Comparison of ENCODE assay signal across 9 mouse cellular contexts in genomic region chr2:119262978-119263377, GRCm38 (mm10). TPM values are rescaled to one million over a fixed set of nuclear protein-coding genes. Genes with fewer than 3 reads are reported as not detected.
DNase-seq lines count a peak whose midpoint lies in the region; ATAC-seq and TF ChIP-seq lines count a peak whose summit lies in the region.
"Had no signal": no experiment of that assay in that cellular context is flagged by ENCODE, and none has a peak within 500 bp of the region (broad histone marks: within the 10 kb centered on the region; RNA-seq: fewer than 3 reads in every experiment).

No protein-coding gene starts in this region.

- peak; percentile 71 for DNase-seq in midbrain, postnatal 0 days (ENCODE audit: low spot score)
- DNase-seq in embryonic facial prominence, embryonic 11.5 days (ENCODE audit: low spot score): peak; percentile 18
- peak; percentile 47 to 65 for DNase-seq in urinary bladder, postnatal 4 days (ENCODE audit: low spot score in 2 of 2)
- no peak for DNase-seq in right cerebral cortex, postnatal 14 days
- no peak for DNase-seq in B cell, adult 2 months

- no peak overlapping the region for H3K4me3 ChIP-seq in midbrain, postnatal 0 days (ENCODE audit: low read depth, low read length)
- H3K4me3 ChIP-seq in midbrain, embryonic 16.5 days (ENCODE audit: low read depth, low read length): no peak overlapping the region
- H3K4me3 ChIP-seq in embryonic facial prominence, embryonic 11.5 days (ENCODE audit: low read depth, low read length): no peak overlapping the region
- H3K4me3 ChIP-seq in hindbrain, embryonic 16.5 days (ENCODE audit: low read length): no peak overlapping the region
- H3K4me3 ChIP-seq in lung, embryonic 15.5 days: no peak overlapping the region

- TF ChIP-seq CTCF in midbrain, postnatal 0 days (IDR thresholded peaks at IDR 0.05): no peak

- H3K27me3 ChIP-seq in midbrain, postnatal 0 days (ENCODE audit: insufficient read depth, low read length): no peaks in the 10 kb centered on the region
- H3K27me3 ChIP-seq in midbrain, embryonic 16.5 days (ENCODE audit: control insufficient read depth, insufficient read depth, low read depth, low read length): no peaks in the 10 kb centered on the region
- no peaks in the 10 kb centered on the region for H3K27me3 ChIP-seq in embryonic facial prominence, embryonic 11.5 days (ENCODE audit: control insufficient read depth, insufficient read depth, low read length)
- H3K27me3 ChIP-seq in hindbrain, embryonic 16.5 days (replicated peaks; ENCODE audit: control insufficient read depth, insufficient read depth, low read length): no peaks in the 10 kb centered on the region
- H3K27me3 ChIP-seq in lung, embryonic 15.5 days: no peaks in the 10 kb centered on the region

- H3K9me3 ChIP-seq in midbrain, postnatal 0 days (ENCODE audit: low read length): no peaks in the 10 kb centered on the region
- no peaks in the 10 kb centered on the region for H3K9me3 ChIP-seq in midbrain, embryonic 16.5 days (replicated peaks; ENCODE audit: control insufficient read depth, low read length, poor library complexity, severe bottlenecking)
- H3K9me3 ChIP-seq in embryonic facial prominence, embryonic 11.5 days (replicated peaks; ENCODE audit: control insufficient read depth, low read length): no peaks in the 10 kb centered on the region
- H3K9me3 ChIP-seq in hindbrain, embryonic 16.5 days (ENCODE audit: control insufficient read depth, low read length): no peaks in the 10 kb centered on the region
- H3K9me3 ChIP-seq in lung, embryonic 15.5 days: no peaks in the 10 kb centered on the region

- no peak overlapping the region for H3K4me2 ChIP-seq in midbrain, postnatal 0 days (ENCODE audit: low read depth, low read length, poor library complexity, severe bottlenecking)
- H3K4me2 ChIP-seq in midbrain, embryonic 16.5 days (ENCODE audit: low read length): no peak overlapping the region
- H3K4me2 ChIP-seq in embryonic facial prominence, embryonic 11.5 days (ENCODE audit: low read depth, low read length): 0 out of 2 replicates have a peak overlapping the region, but pooled peaks have one; percentile 11
- H3K4me2 ChIP-seq in hindbrain, embryonic 16.5 days (ENCODE audit: low read length): no peak overlapping the region; the same call in 1 of the 2 replicates
- peak overlapping the region; percentile 24 for H3K4me2 ChIP-seq in lung, embryonic 15.5 days

- 42% methylated on average over 8 of the region's 8 CpGs for WGBS in midbrain, postnatal 0 days
- 40% methylated on average over 8 of the region's 8 CpGs for WGBS in midbrain, embryonic 16.5 days
- WGBS in embryonic facial prominence, embryonic 11.5 days: 24% methylated on average over 8 of the region's 8 CpGs
- WGBS in hindbrain, embryonic 16.5 days: 36% methylated on average over 8 of the region's 8 CpGs
- WGBS in lung, embryonic 15.5 days: 21% methylated on average over 8 of the region's 8 CpGs

- no peak overlapping the region for H3K9ac ChIP-seq in midbrain, postnatal 0 days (replicated peaks; ENCODE audit: low read length, poor library complexity, severe bottlenecking)
- no peak overlapping the region for H3K9ac ChIP-seq in midbrain, embryonic 16.5 days (ENCODE audit: low read depth, low read length)
- H3K9ac ChIP-seq in embryonic facial prominence, embryonic 11.5 days (replicated peaks; ENCODE audit: low read length): no peak overlapping the region
- H3K9ac ChIP-seq in hindbrain, embryonic 16.5 days (ENCODE audit: low read depth, low read length): no peak overlapping the region
- H3K9ac ChIP-seq in lung, embryonic 15.5 days: no peak overlapping the region

- ATAC-seq in midbrain, postnatal 0 days (ENCODE audit: low FRiP score): 0 out of 2 replicates have a peak, but pooled peaks have one; percentile 52
- ATAC-seq in midbrain, embryonic 16.5 days: no peak
- no peak for ATAC-seq in embryonic facial prominence, embryonic 11.5 days (replicated peaks; ENCODE audit: insufficient number of reproducible peaks, low FRiP score, low TSS enrichment, low read depth)
- peak; percentile 69 for ATAC-seq in hindbrain, embryonic 16.5 days
- peak; percentile 79 for ATAC-seq in lung, embryonic 15.5 days (ENCODE audit: borderline replicate concordance, extremely low read depth, low FRiP score, low TSS enrichment)

- H3K4me1 ChIP-seq in midbrain, postnatal 0 days (ENCODE audit: insufficient read depth, low read length): no peaks in the 10 kb centered on the region
- H3K4me1 ChIP-seq in midbrain, embryonic 16.5 days (ENCODE audit: control insufficient read depth, insufficient read depth, low read length): no peaks in the 10 kb centered on the region; the same call in 1 of the 2 replicates
- H3K4me1 ChIP-seq in embryonic facial prominence, embryonic 11.5 days (ENCODE audit: control insufficient read depth, insufficient read depth, low read length): no peaks in the 10 kb centered on the region
- peaks cover 5% of the 10 kb centered on the region for H3K4me1 ChIP-seq in hindbrain, embryonic 16.5 days (ENCODE audit: control insufficient read depth, insufficient read depth, low read depth, low read length)
- H3K4me1 ChIP-seq in lung, embryonic 15.5 days: peaks cover 15% of the 10 kb centered on the region; the same call in 1 of the 2 replicates

- H3K36me3 ChIP-seq in midbrain, postnatal 0 days (ENCODE audit: insufficient read depth, low read length): no peaks in the 10 kb centered on the region
- H3K36me3 ChIP-seq in midbrain, embryonic 16.5 days (ENCODE audit: control insufficient read depth, insufficient read depth, low read length): no peaks in the 10 kb centered on the region
- no peaks in the 10 kb centered on the region for H3K36me3 ChIP-seq in embryonic facial prominence, embryonic 11.5 days (replicated peaks; ENCODE audit: control insufficient read depth, insufficient read depth, low read depth, low read length)
- H3K36me3 ChIP-seq in hindbrain, embryonic 16.5 days (ENCODE audit: control insufficient read depth, insufficient read depth, low read length): no peaks in the 10 kb centered on the region
- no peaks in the 10 kb centered on the region for H3K36me3 ChIP-seq in lung, embryonic 15.5 days

- H3K27ac ChIP-seq in midbrain, postnatal 0 days (ENCODE audit: low read depth, low read length): no peak overlapping the region
- no peak overlapping the region for H3K27ac ChIP-seq in midbrain, embryonic 16.5 days (ENCODE audit: low read length)
- H3K27ac ChIP-seq in embryonic facial prominence, embryonic 11.5 days (replicated peaks; ENCODE audit: low read depth, low read length): no peak overlapping the region
- no peak overlapping the region for H3K27ac ChIP-seq in hindbrain, embryonic 16.5 days (ENCODE audit: low read depth, low read length)
- no peak overlapping the region for H3K27ac ChIP-seq in lung, embryonic 15.5 days

RNA-seq across cellular contexts. Expression of gene Rhov, which starts 8.1 kb away (rescaled TPM):
- 24.5 and 32.7 TPM in 2 replicates for total RNA-seq in midbrain, postnatal 0 days (2014; rRNA removed)
- 37.7 and 43.7 TPM in 2 replicates for polyA plus RNA-seq in midbrain, postnatal 0 days (2015; fragmentation: Nextera tagmentation; extraction: Ambion mirVana)
- polyA plus RNA-seq in midbrain, embryonic 16.5 days (2015; fragmentation: Nextera tagmentation; extraction: Ambion mirVana): 47.5 and 53.8 TPM in 2 replicates
- polyA plus RNA-seq in embryonic facial prominence, embryonic 11.5 days (2014; fragmentation: Nextera tagmentation; extraction: Ambion mirVana): 2.2 and 2.3 TPM in 2 replicates
- 48.2 and 56.9 TPM in 2 replicates for polyA plus RNA-seq in hindbrain, embryonic 16.5 days (2015; fragmentation: Nextera tagmentation; extraction: Ambion mirVana)
- polyA plus RNA-seq in lung, embryonic 15.5 days (2015; fragmentation: Nextera tagmentation; extraction: Ambion mirVana): 1.3 and 1.6 TPM in 2 replicates

RNA-seq across cellular contexts. Expression of gene Vps18, which starts 25.6 kb away (rescaled TPM):
- 30.1 and 36.9 TPM in 2 replicates for total RNA-seq in midbrain, postnatal 0 days (2014; rRNA removed)
- polyA plus RNA-seq in midbrain, postnatal 0 days (2015; fragmentation: Nextera tagmentation; extraction: Ambion mirVana): 21.4 and 21.6 TPM in 2 replicates
- 30.2 and 31.7 TPM in 2 replicates for polyA plus RNA-seq in midbrain, embryonic 16.5 days (2015; fragmentation: Nextera tagmentation; extraction: Ambion mirVana)
- 9.2 and 9.6 TPM in 2 replicates for polyA plus RNA-seq in embryonic facial prominence, embryonic 11.5 days (2014; fragmentation: Nextera tagmentation; extraction: Ambion mirVana)
- 28.2 and 30.4 TPM in 2 replicates for polyA plus RNA-seq in hindbrain, embryonic 16.5 days (2015; fragmentation: Nextera tagmentation; extraction: Ambion mirVana)
- polyA plus RNA-seq in lung, embryonic 15.5 days (2015; fragmentation: Nextera tagmentation; extraction: Ambion mirVana): 18.3 and 19.1 TPM in 2 replicates

RNA-seq across cellular contexts. Expression of gene Spint1, which starts 25.8 kb away (rescaled TPM):
- total RNA-seq in midbrain, postnatal 0 days (2014; rRNA removed): 1.3 and 1.9 TPM in 2 replicates
- 0.93 and 1.1 TPM in 2 replicates for polyA plus RNA-seq in midbrain, postnatal 0 days (2015; fragmentation: Nextera tagmentation; extraction: Ambion mirVana)
- 0.36 and 0.72 TPM in 2 replicates for polyA plus RNA-seq in midbrain, embryonic 16.5 days (2015; fragmentation: Nextera tagmentation; extraction: Ambion mirVana)
- 8.9 and 9.8 TPM in 2 replicates for polyA plus RNA-seq in embryonic facial prominence, embryonic 11.5 days (2014; fragmentation: Nextera tagmentation; extraction: Ambion mirVana)
- 0.71 and 0.79 TPM in 2 replicates for polyA plus RNA-seq in hindbrain, embryonic 16.5 days (2015; fragmentation: Nextera tagmentation; extraction: Ambion mirVana)
- 30.6 and 31.9 TPM in 2 replicates for polyA plus RNA-seq in lung, embryonic 15.5 days (2015; fragmentation: Nextera tagmentation; extraction: Ambion mirVana)

RNA-seq across cellular contexts. Expression of gene Ppp1r14d, which starts 33.3 kb away (rescaled TPM):
- not detected in 2 replicates for total RNA-seq in midbrain, postnatal 0 days (2014; rRNA removed)
- not detected in 2 replicates for polyA plus RNA-seq in midbrain, postnatal 0 days (2015; fragmentation: Nextera tagmentation; extraction: Ambion mirVana)
- polyA plus RNA-seq in midbrain, embryonic 16.5 days (2015; fragmentation: Nextera tagmentation; extraction: Ambion mirVana): not detected in 2 replicates
- polyA plus RNA-seq in embryonic facial prominence, embryonic 11.5 days (2014; fragmentation: Nextera tagmentation; extraction: Ambion mirVana): not detected in 2 replicates
- not detected in 2 replicates for polyA plus RNA-seq in hindbrain, embryonic 16.5 days (2015; fragmentation: Nextera tagmentation; extraction: Ambion mirVana)
- 0.49 and 0.79 TPM in 2 replicates for polyA plus RNA-seq in lung, embryonic 15.5 days (2015; fragmentation: Nextera tagmentation; extraction: Ambion mirVana)
- polyA plus RNA-seq: neural tube, embryonic 11.5 days had no signal

RNA-seq across cellular contexts. Expression of gene Dnajc17, which starts 54.4 kb away (rescaled TPM):
- 22.1 and 24.5 TPM in 2 replicates for total RNA-seq in midbrain, postnatal 0 days (2014; rRNA removed)
- 24.5 and 25.9 TPM in 2 replicates for polyA plus RNA-seq in midbrain, postnatal 0 days (2015; fragmentation: Nextera tagmentation; extraction: Ambion mirVana)
- 25.9 and 28.5 TPM in 2 replicates for polyA plus RNA-seq in midbrain, embryonic 16.5 days (2015; fragmentation: Nextera tagmentation; extraction: Ambion mirVana)
- 25.9 and 26.2 TPM in 2 replicates for polyA plus RNA-seq in embryonic facial prominence, embryonic 11.5 days (2014; fragmentation: Nextera tagmentation; extraction: Ambion mirVana)
- polyA plus RNA-seq in hindbrain, embryonic 16.5 days (2015; fragmentation: Nextera tagmentation; extraction: Ambion mirVana): 23.3 and 23.6 TPM in 2 replicates
- polyA plus RNA-seq in lung, embryonic 15.5 days (2015; fragmentation: Nextera tagmentation; extraction: Ambion mirVana): 18.8 and 19.5 TPM in 2 replicates

Comparison
In these comparisons a context has a peak if more than half of its experiments do, and no peak if none do; other contexts are left out.
1. ATAC-seq: peak in midbrain, postnatal 0 days (single experiment), hindbrain, embryonic 16.5 days (single experiment) and lung, embryonic 15.5 days (single experiment); none in midbrain, embryonic 16.5 days (single experiment) and embryonic facial prominence, embryonic 11.5 days (single experiment).
2. DNase-seq: peak in midbrain, postnatal 0 days (single experiment), embryonic facial prominence, embryonic 11.5 days (single experiment) and urinary bladder, postnatal 4 days (2 of 2); none in right cerebral cortex, postnatal 14 days (single experiment) and B cell, adult 2 months (0 of 2).
3. H3K4me2 ChIP-seq: peak in embryonic facial prominence, embryonic 11.5 days (single experiment) and lung, embryonic 15.5 days (single experiment); none in midbrain, postnatal 0 days (single experiment), midbrain, embryonic 16.5 days (single experiment) and hindbrain, embryonic 16.5 days (single experiment).
4. RNA of gene Rhov, which starts 8.1 kb away (polyA plus RNA-seq): 48.2 to 56.9 TPM in hindbrain, embryonic 16.5 days, 47.5 to 53.8 TPM in midbrain, embryonic 16.5 days and 37.7 to 43.7 TPM in midbrain, postnatal 0 days; 2.2 to 2.3 TPM in embryonic facial prominence, embryonic 11.5 days and 1.3 to 1.6 TPM in lung, embryonic 15.5 days; every median in the first group is over 10 times any median in the second.